Mouse (Mus musculus): Measurements from ENCODE around the gene Uqcc3. TPM values are rescaled to one million over a fixed set of nuclear protein-coding genes. Genes with fewer than 3 reads are reported as not detected.

Uqcc3 gene
- 57.7 TPM for polyA plus RNA-seq (2014; fragmentation: Illumina TruSeq; extraction: RNeasy Lipid Tissue Mini Kit (QIAGEN cat#74804); ENCODE audit: low read depth, low replicate concordance)

DNA sequence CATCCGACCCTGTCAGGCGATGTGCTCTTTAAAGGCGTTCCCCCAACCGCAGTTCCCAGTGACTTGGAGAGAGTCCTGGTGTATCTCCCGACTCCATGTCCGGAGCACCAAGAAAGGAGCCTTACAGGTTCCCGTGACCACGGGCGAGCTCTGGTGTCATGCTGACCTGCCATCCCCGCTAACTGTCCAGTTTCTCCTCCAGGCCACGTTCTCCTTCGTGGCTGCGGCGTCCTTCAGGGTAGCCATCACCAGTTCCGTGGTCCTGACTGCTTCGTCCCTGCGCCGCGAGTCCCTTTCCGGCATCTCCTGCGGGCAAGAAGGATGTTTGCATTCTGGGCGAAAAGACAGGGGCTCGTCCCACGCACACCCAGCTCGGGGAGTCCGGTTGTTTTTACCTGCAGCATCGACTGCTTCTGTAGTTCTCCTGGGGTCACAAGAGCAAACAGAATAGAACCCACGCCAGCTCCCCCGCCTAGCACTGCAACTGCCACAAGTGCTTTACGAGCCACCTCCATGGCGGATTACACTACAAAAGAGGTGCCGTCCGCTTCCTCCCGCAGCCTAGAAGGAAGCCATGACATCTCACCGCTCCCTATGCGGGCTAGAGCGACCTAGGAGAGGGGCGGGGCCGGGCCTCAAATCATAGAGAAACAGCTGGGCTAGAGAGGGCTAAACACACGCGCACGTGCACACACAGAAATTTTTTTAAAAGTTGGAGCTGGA is at the start of gene Uqcc3:
Gene Uqcc3 (minus strand): TSS at position 613 of the 723 bp plus-strand sequence.

DNA sequence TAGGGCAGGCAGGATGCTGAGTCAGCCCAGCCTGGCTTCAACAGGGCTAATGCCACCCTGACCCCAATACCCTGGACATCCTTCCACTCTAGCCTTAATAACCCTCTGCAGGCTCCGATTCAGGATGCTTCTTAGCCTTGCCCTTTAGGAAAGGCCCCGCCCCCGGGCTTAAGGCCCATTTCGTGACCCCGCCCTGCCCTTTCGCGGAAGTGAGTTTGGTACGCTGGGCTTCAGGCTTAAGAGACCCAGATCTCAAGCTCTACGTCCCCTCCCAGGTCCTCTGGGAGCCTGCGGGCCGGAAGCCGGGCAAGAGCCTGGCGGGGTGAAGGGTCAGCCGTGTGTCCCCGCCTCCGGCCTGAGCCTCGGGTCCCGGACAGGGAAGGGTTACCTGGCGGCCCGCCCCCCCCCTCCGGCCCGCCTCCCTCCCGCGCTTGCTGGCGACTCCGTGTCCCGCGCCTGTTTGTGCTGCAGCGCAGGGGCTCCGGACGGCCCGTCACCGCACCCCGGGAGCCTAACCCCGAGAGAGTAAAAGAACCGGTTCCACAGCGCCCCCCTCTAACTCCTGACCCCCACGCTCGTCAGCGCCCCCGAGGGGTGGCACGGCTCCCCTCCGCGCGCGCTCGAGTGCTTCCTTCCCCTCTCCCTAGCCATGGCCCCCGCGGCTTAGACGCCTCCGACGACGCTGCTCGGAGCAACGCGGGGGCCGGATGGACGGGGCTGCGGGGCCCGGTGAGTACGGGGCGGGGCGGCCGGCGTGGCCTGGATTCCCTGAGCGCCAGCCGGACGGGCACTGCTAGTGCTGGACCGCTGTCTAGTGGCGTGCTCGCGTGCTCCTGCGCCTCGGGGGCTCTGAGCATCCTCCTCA is 48.7 kb upstream of the Uqcc3 start, which contains the start of the genes Rom1 and Eml3:
Gene Rom1 (minus strand): TSS at position 133 of the 865 bp plus-strand sequence.
Gene Eml3 (plus strand): TSS at position 329 of the 865 bp plus-strand sequence.

GRCm38 (mm10) chr19:8920073-8920736 is 39.5 kb upstream of the Uqcc3 start, which contains the start of gene B3gat3:
TSS of gene B3gat3 (plus strand) at chr19:8920374.

DNA sequence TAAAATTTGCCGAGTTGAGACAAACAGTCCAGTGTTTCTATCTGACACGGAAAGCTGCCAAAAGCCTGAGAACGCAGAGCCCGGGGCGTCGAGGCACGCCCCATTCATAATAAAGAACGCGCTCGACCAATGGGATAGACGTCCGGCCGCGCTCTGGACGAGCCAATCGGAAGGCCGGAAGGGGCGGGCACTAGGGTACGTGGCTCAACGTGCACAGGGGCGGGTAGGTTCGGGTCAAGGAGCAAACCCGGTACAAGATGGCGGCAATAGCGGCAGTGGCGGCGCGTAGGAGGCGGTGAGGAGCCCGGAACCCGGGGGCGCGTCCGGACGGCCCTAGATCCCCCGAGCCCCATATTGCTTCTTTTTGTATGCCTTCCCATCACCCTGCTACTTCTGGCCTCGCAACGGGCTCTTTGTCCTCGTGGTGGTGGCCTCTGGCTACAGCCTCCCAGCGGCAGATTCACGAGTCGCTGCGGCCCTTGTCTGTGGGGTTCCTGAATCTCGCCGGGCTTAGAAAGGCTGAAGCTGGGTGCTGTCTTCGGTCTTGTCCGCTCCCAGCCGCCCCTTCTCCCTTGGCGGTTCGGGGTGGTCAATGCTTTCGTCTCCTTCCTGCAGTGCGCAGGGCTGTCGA is 17.3 kb upstream of the Uqcc3 start, which contains the start of gene Ganab:
Gene Ganab (plus strand): TSS at position 207 of the 631 bp plus-strand sequence.

DNA sequence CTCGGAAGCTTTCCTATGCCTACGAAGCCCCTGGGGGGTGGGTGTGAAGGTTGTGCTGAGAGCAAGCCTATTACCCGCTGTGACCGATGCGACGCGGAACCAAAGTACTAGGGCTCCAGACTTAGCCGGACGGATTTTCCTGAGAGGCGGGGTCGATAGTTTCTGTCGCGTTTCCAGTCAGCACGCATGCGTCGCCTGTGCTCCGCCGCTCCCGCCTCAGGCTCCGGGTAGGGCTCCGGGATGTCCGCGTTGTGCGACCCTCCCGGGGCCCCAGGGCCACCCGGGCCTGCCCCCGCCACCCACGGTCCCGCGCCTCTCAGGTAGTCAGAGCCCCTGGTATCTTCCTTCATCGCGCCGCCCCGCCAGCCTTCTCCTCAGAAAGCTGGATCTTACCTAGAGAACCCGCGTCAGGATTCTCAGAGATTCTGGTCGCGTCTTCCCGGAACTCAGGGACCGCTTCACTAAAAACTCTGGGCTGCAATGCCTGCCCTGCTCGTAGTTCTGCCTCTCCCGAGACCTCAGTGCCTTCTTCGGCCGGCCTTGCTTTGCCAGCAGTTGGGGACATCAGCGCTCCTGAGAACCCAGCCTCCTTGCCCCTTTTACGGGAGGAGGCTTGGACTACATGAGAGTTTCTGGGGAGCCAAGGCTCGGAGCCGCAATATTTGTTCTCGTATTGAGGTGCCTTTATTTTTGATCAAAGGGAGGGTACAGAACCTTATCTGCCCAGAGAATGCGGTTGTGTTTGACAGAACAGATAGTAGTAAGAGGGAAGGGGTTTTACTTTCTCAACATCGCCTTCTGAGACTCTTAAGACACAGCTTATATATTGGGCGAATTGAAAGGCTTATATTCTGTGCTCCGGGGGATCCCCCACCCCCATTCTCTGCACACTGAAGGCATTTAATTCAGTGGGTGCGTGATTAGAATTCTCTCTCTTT is 12.4 kb upstream of the Uqcc3 start, which contains the start of gene Ints5:
Gene Ints5 (plus strand): TSS at position 177 of the 938 bp plus-strand sequence.

GRCm38 (mm10) chr19:8888511-8889385 is 8.0 kb upstream of the Uqcc3 start, which contains the start of the genes 1810009A15Rik and Gm49416:
TSS of gene 1810009A15Rik (plus strand) at chr19:8888853.
TSS of gene Gm49416 (plus strand) at chr19:8888926.

DNA sequence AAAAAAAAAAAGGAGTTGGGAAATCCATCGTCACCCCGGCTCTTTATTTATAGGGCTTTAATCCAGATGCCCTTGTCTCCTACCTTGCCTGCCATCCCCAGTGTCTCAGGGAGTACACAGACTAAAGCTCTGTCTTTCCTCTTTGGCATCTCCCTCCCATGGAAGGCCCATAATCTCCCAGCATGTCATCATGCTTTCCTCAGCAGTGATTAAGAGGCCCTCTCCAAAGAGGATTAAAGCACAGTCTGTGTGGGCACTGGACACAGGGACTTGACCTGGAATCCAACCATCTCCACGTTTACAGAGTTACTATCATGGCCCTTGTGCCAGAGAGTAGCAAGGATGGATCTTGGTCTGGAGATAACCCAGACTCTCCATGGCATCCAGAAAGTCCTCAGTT is 2.9 kb upstream of the Uqcc3 start, which contains the start of the genes Lbhd1 and Gm49403:
Gene Lbhd1 (plus strand): TSS at position 117 of the 400 bp plus-strand sequence.
Gene Gm49403 (plus strand): TSS at position 315 of the 400 bp plus-strand sequence.

DNA sequence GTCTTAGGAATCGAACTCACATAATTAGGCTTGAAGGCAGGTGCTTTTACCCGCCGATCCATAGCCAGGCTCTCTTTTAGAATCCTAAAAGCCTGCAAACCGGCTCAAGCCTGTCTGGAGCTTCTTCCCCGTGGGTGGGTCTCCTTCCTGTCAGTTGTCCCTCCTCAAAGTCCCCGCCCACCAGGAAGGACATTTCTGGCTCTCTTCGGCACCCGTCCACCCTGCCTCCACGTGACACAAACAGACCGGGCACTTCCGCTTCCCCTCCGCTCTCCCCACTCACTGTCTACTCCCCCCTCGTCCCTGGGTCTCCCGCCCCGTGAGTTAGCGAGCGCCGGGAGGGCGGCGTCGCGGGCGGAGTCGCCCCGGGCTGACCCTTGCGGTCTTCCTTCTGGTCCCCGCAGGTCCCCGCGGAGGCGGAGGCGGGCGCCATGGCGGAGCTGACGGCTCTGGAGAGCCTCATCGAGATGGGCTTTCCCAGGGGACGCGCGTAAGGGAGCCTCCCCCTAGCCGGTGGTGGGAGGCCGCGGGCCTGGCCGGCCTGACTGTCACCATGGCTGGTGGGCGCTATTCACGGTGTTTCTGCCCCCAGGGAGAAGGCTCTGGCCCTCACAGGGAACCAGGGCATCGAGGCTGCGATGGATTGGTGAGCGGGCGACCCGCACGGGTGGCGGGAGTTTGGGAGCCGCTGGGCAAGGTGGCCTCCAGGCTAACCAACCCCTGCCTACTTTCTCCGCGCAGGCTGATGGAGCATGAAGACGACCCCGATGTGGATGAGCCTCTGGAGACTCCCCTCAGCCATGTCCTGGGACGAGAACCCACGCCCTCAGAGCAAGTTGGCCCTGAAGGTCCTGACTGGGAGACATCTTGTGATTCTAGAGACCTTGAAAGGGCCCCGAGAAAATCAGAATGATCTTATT is 9.2 kb downstream of the Uqcc3 start, which contains the start of gene Ubxn1:
Gene Ubxn1 (plus strand): TSS at position 230 of the 920 bp plus-strand sequence.

DNA sequence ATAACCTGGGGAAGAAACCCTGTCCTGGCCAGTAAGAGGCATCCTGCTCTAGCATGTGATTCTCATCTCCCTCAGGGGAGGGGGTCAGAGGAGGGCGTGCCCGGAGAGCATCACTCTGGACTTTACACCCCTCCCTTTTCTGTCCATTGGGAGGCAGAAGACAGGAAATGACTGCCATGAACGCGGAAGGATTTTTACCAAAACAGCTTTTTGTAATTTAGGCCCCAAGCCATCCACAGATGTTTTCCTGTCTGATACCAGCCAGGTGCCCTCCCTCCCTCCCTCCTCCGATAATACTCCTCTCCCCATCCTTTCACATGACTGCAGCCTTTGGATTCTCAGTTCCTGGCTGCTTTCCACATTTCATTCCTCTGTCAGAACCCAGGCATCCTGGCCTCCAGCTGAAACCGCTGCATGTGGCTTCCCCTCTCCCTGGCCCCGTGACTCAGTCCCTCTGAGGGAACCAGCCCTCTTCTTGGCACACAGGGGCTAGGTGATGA is 30.3 kb downstream of the Uqcc3 start, which contains the start of gene Lrrn4cl:
Gene Lrrn4cl (plus strand): TSS at position 367 of the 500 bp plus-strand sequence.

DNA sequence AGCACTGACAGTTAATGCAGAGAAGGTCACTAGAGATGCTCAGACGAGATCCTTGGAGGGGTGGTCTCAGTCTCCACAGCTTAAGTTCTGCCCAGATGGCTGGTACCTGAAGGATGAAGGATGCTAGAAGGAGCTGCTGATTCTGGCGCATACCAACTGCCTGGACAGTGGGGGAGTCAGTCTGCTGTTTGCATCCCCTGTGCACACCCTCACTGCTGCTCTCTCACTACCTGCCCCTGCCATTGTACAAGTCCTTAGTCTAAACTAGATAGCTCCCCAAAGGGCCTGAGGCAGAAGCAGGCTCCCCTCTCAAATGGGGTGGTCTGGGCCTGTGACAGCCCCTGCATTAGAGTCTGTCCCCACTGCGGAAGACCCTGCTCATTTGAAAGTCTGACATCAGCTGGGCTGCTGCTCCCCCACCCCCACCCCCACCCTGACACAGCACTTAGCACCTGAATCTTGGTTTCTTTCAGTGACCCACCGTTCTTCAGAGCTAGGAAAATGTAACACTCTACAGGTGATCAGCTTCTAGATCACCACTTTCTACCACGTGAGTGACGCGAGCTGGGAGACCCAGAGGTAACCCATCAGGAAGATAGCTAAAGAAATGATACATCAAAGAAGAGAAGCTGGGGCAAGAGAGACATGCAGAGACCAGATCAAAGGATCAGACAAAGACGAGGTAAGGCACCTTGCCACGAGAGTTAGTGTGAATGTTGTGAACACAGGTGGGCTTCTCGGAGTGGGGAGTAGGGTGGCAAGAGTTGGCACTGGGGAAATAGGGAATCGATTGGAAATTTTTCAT is 41.4 kb downstream of the Uqcc3 start, which contains the start of gene Gng3:
Gene Gng3 (minus strand): TSS at position 92 of the 805 bp plus-strand sequence.

GRCm38 (mm10) chr19:8837251-8837791 is 43.4 kb downstream of the Uqcc3 start, which contains the start of gene Bscl2:
TSS of gene Bscl2 (plus strand) at chr19:8837467.

Other genes with a start within 250 kb of the Uqcc3 start
- gene Chrm1, start 217.1 kb downstream of the Uqcc3 start, polyA plus RNA-seq (2014; fragmentation: Illumina TruSeq; extraction: RNeasy Lipid Tissue Mini Kit (QIAGEN cat#74804); ENCODE audit: low read depth, low replicate concordance), result 0.06 TPM
- 327 TPM for gene Slc3a2, start 157.6 kb downstream of the Uqcc3 start, polyA plus RNA-seq (2014; fragmentation: Illumina TruSeq; extraction: RNeasy Lipid Tissue Mini Kit (QIAGEN cat#74804); ENCODE audit: low read depth, low replicate concordance)
- gene Wdr74, start 145.1 kb downstream of the Uqcc3 start, polyA plus RNA-seq (2014; fragmentation: Illumina TruSeq; extraction: RNeasy Lipid Tissue Mini Kit (QIAGEN cat#74804); ENCODE audit: low read depth, low replicate concordance), result 31.3 TPM
- gene 1700092M07Rik, start 140.2 kb downstream of the Uqcc3 start, polyA plus RNA-seq (2014; fragmentation: Illumina TruSeq; extraction: RNeasy Lipid Tissue Mini Kit (QIAGEN cat#74804); ENCODE audit: low read depth, low replicate concordance), result 12.2 TPM
- 114 TPM for gene Stx5a, start 139.5 kb downstream of the Uqcc3 start, polyA plus RNA-seq (2014; fragmentation: Illumina TruSeq; extraction: RNeasy Lipid Tissue Mini Kit (QIAGEN cat#74804); ENCODE audit: low read depth, low replicate concordance)
- 150 TPM for gene Nxf1, start 123.8 kb downstream of the Uqcc3 start, polyA plus RNA-seq (2014; fragmentation: Illumina TruSeq; extraction: RNeasy Lipid Tissue Mini Kit (QIAGEN cat#74804); ENCODE audit: low read depth, low replicate concordance)
- 77.8 TPM for gene Tmem223, start 109.9 kb downstream of the Uqcc3 start, polyA plus RNA-seq (2014; fragmentation: Illumina TruSeq; extraction: RNeasy Lipid Tissue Mini Kit (QIAGEN cat#74804); ENCODE audit: low read depth, low replicate concordance)
- 54.7 TPM for gene Tmem179b, start 106.5 kb downstream of the Uqcc3 start, polyA plus RNA-seq (2014; fragmentation: Illumina TruSeq; extraction: RNeasy Lipid Tissue Mini Kit (QIAGEN cat#74804); ENCODE audit: low read depth, low replicate concordance)
- 12.1 TPM for gene Taf6l, start 94.5 kb downstream of the Uqcc3 start, polyA plus RNA-seq (2014; fragmentation: Illumina TruSeq; extraction: RNeasy Lipid Tissue Mini Kit (QIAGEN cat#74804); ENCODE audit: low read depth, low replicate concordance)
- 104 TPM for gene Polr2g, start 82.3 kb downstream of the Uqcc3 start, polyA plus RNA-seq (2014; fragmentation: Illumina TruSeq; extraction: RNeasy Lipid Tissue Mini Kit (QIAGEN cat#74804); ENCODE audit: low read depth, low replicate concordance)
- 3.0 TPM for gene Zbtb3, start 78.4 kb downstream of the Uqcc3 start, polyA plus RNA-seq (2014; fragmentation: Illumina TruSeq; extraction: RNeasy Lipid Tissue Mini Kit (QIAGEN cat#74804); ENCODE audit: low read depth, low replicate concordance)
- 29.3 TPM for gene Ttc9c, start 61.6 kb downstream of the Uqcc3 start, polyA plus RNA-seq (2014; fragmentation: Illumina TruSeq; extraction: RNeasy Lipid Tissue Mini Kit (QIAGEN cat#74804); ENCODE audit: low read depth, low replicate concordance)
- gene Hnrnpul2, start 60.9 kb downstream of the Uqcc3 start, polyA plus RNA-seq (2014; fragmentation: Illumina TruSeq; extraction: RNeasy Lipid Tissue Mini Kit (QIAGEN cat#74804); ENCODE audit: low read depth, low replicate concordance), result 84.2 TPM
- not detected for gene AC129217.1, start 51.1 kb downstream of the Uqcc3 start, polyA plus RNA-seq (2014; fragmentation: Illumina TruSeq; extraction: RNeasy Lipid Tissue Mini Kit (QIAGEN cat#74804); ENCODE audit: low read depth, low replicate concordance)
- 161 TPM for gene Bscl2, start 43.5 kb downstream of the Uqcc3 start, polyA plus RNA-seq (2014; fragmentation: Illumina TruSeq; extraction: RNeasy Lipid Tissue Mini Kit (QIAGEN cat#74804); ENCODE audit: low read depth, low replicate concordance)
- gene Gng3, start 41.7 kb downstream of the Uqcc3 start, polyA plus RNA-seq (2014; fragmentation: Illumina TruSeq; extraction: RNeasy Lipid Tissue Mini Kit (QIAGEN cat#74804); ENCODE audit: low read depth, low replicate concordance), result 0.31 TPM
- 12.1 TPM for gene Lrrn4cl, start 30.2 kb downstream of the Uqcc3 start, polyA plus RNA-seq (2014; fragmentation: Illumina TruSeq; extraction: RNeasy Lipid Tissue Mini Kit (QIAGEN cat#74804); ENCODE audit: low read depth, low replicate concordance)
- 150 TPM for gene Ubxn1, start 9.4 kb downstream of the Uqcc3 start, polyA plus RNA-seq (2014; fragmentation: Illumina TruSeq; extraction: RNeasy Lipid Tissue Mini Kit (QIAGEN cat#74804); ENCODE audit: low read depth, low replicate concordance)
- 2.4 TPM for gene Lbhd1, start 2.8 kb upstream of the Uqcc3 start, polyA plus RNA-seq (2014; fragmentation: Illumina TruSeq; extraction: RNeasy Lipid Tissue Mini Kit (QIAGEN cat#74804); ENCODE audit: low read depth, low replicate concordance)
- gene Gm49403, start 3.0 kb upstream of the Uqcc3 start, polyA plus RNA-seq (2014; fragmentation: Illumina TruSeq; extraction: RNeasy Lipid Tissue Mini Kit (QIAGEN cat#74804); ENCODE audit: low read depth, low replicate concordance), result not detected
- gene 1810009A15Rik, start 7.9 kb upstream of the Uqcc3 start, polyA plus RNA-seq (2014; fragmentation: Illumina TruSeq; extraction: RNeasy Lipid Tissue Mini Kit (QIAGEN cat#74804); ENCODE audit: low read depth, low replicate concordance), result 60.0 TPM
- gene Gm49416, start 8.0 kb upstream of the Uqcc3 start, polyA plus RNA-seq (2014; fragmentation: Illumina TruSeq; extraction: RNeasy Lipid Tissue Mini Kit (QIAGEN cat#74804); ENCODE audit: low read depth, low replicate concordance), result not detected
- 12.0 TPM for gene Ints5, start 12.1 kb upstream of the Uqcc3 start, polyA plus RNA-seq (2014; fragmentation: Illumina TruSeq; extraction: RNeasy Lipid Tissue Mini Kit (QIAGEN cat#74804); ENCODE audit: low read depth, low replicate concordance)
- 130 TPM for gene Ganab, start 17.1 kb upstream of the Uqcc3 start, polyA plus RNA-seq (2014; fragmentation: Illumina TruSeq; extraction: RNeasy Lipid Tissue Mini Kit (QIAGEN cat#74804); ENCODE audit: low read depth, low replicate concordance)
- gene B3gat3, start 39.5 kb upstream of the Uqcc3 start, polyA plus RNA-seq (2014; fragmentation: Illumina TruSeq; extraction: RNeasy Lipid Tissue Mini Kit (QIAGEN cat#74804); ENCODE audit: low read depth, low replicate concordance), result 54.1 TPM
- gene Rom1, start 48.4 kb upstream of the Uqcc3 start, polyA plus RNA-seq (2014; fragmentation: Illumina TruSeq; extraction: RNeasy Lipid Tissue Mini Kit (QIAGEN cat#74804); ENCODE audit: low read depth, low replicate concordance), result 6.2 TPM
- 35.3 TPM for gene Eml3, start 48.6 kb upstream of the Uqcc3 start, polyA plus RNA-seq (2014; fragmentation: Illumina TruSeq; extraction: RNeasy Lipid Tissue Mini Kit (QIAGEN cat#74804); ENCODE audit: low read depth, low replicate concordance)
- gene Mta2, start 61.0 kb upstream of the Uqcc3 start, polyA plus RNA-seq (2014; fragmentation: Illumina TruSeq; extraction: RNeasy Lipid Tissue Mini Kit (QIAGEN cat#74804); ENCODE audit: low read depth, low replicate concordance), result 71.9 TPM
- 17.4 TPM for gene Tut1, start 72.9 kb upstream of the Uqcc3 start, polyA plus RNA-seq (2014; fragmentation: Illumina TruSeq; extraction: RNeasy Lipid Tissue Mini Kit (QIAGEN cat#74804); ENCODE audit: low read depth, low replicate concordance)
- 409 TPM for gene Eef1g, start 86.1 kb upstream of the Uqcc3 start, polyA plus RNA-seq (2014; fragmentation: Illumina TruSeq; extraction: RNeasy Lipid Tissue Mini Kit (QIAGEN cat#74804); ENCODE audit: low read depth, low replicate concordance)
- gene Ahnak, start 108.4 kb upstream of the Uqcc3 start, polyA plus RNA-seq (2014; fragmentation: Illumina TruSeq; extraction: RNeasy Lipid Tissue Mini Kit (QIAGEN cat#74804); ENCODE audit: low read depth, low replicate concordance), result 114 TPM
- gene Scgb1a1, start 207.0 kb upstream of the Uqcc3 start, polyA plus RNA-seq (2014; fragmentation: Illumina TruSeq; extraction: RNeasy Lipid Tissue Mini Kit (QIAGEN cat#74804); ENCODE audit: low read depth, low replicate concordance), result not detected